Mouse (Mus musculus) bone marrow macrophage, adult 2 months (primary cell): Measurements from ENCODE around the gene Gm45021. TPM values are rescaled to one million over a fixed set of nuclear protein-coding genes. Genes with fewer than 3 reads are reported as not detected.

Experiments used
- H3K27ac ChIP-seq: 2 replicates; pipeline ENCODE4 v1.5.1; 2012; ENCODE audit warnings: low read depth, low read length; ENCODE audit not compliant: insufficient read depth
- H3K4me1 ChIP-seq: 2 replicates; pipeline ENCODE4 v1.6.1; 2012; ENCODE audit warnings: low read length; ENCODE audit not compliant: control insufficient read depth, insufficient read depth
- H3K4me3 ChIP-seq: 2 replicates; pipeline ENCODE4 v1.5.1; 2012; ENCODE audit warnings: mild to moderate bottlenecking, low read length, moderate library complexity; ENCODE audit not compliant: insufficient read depth
- CTCF ChIP-seq: IDR thresholded peaks from 2 replicates; pipeline ENCODE4 v1.5.1; 2012; ENCODE audit warnings: low read depth, mild to moderate bottlenecking, low read length, moderate library complexity
- POLR2A ChIP-seq: IDR thresholded peaks from 2 replicates; pipeline ENCODE4 v1.6.1; 2012; ENCODE audit warnings: mild to moderate bottlenecking, low read depth, low read length, borderline replicate concordance
- polyA plus RNA-seq: library from polyadenylated mRNA; stranded (reverse); fragments of >200 nt; gene quantifications from 2 replicates; pipeline ENCODE4 v1.2.4, GENCODE M21; 2012; ENCODE audit not compliant: missing spikeins, insufficient read depth, insufficient read length

Gene Gm45021
- polyA plus RNA-seq, 1 experiment, result not detected

GRCm38 (mm10) chr6:48645660-48646308, 56.4 kb downstream of the Gm45021 start:
- peak; percentile 78 for TF ChIP-seq CTCF
- TF ChIP-seq POLR2A, result no peak
- no peaks in the 10 kb centered on the region for H3K4me1 ChIP-seq
- H3K4me3 ChIP-seq, result no peak overlapping the region
- H3K27ac ChIP-seq, result no peak overlapping the region

- Histone ChIP-seq H3K4me1 (no peaks in the 10 kb centered on the region), H3K27ac (no peak overlapping the region), H3K4me3 (no peak overlapping the region)
- TF ChIP-seq POLR2A, result no peak
- TF ChIP-seq CTCF, result no peak
Measured at GRCm38 (mm10) chr6:48646309-48646690, 56.9 kb downstream of the Gm45021 start.

- no peak for TF ChIP-seq POLR2A
- TF ChIP-seq CTCF, result no peak
- H3K27ac ChIP-seq, result no peak within 1 kb of the TSS
- H3K4me1 ChIP-seq, result no peaks in the 10 kb centered on the region
- H3K4me3 ChIP-seq, result no peak within 1 kb of the TSS
Measured at GRCm38 (mm10) chr6:48646995-48647394, 57.6 kb downstream of the Gm45021 start, which contains the start of gene Gimap8. Gimap8 (plus strand) TSS chr6:48647234.

- Histone ChIP-seq H3K4me3 (no peak overlapping the region), H3K27ac (no peak overlapping the region), H3K4me1 (no peaks in the 10 kb centered on the region)
- TF ChIP-seq CTCF (no peak), POLR2A (no peak)
Measured at GRCm38 (mm10) chr6:48647611-48648010, 58.2 kb downstream of the Gm45021 start.

GRCm38 (mm10) chr6:48648779-48649178, 59.4 kb downstream of the Gm45021 start:
- no peak overlapping the region for H3K4me3 ChIP-seq
- no peak overlapping the region for H3K27ac ChIP-seq
- TF ChIP-seq POLR2A (no peak), CTCF (no peak)
- H3K4me1 ChIP-seq, result no peaks in the 10 kb centered on the region

- H3K4me3 ChIP-seq, result no peak overlapping the region
- H3K27ac ChIP-seq, result no peak overlapping the region
- TF ChIP-seq POLR2A (no peak), CTCF (no peak)
Measured at GRCm38 (mm10) chr6:48650041-48650440, 60.6 kb downstream of the Gm45021 start.

GRCm38 (mm10) chr6:48658721-48659120, 69.3 kb downstream of the Gm45021 start:
- no peak overlapping the region for H3K4me3 ChIP-seq
- TF ChIP-seq CTCF (no peak), POLR2A (no peak)

More at GRCm38 (mm10) chr6:48650041-48650440, 60.6 kb downstream of the Gm45021 start:
- H3K4me1 ChIP-seq, result no peaks in the 10 kb centered on the region

More at GRCm38 (mm10) chr6:48658721-48659120, 69.3 kb downstream of the Gm45021 start:
- Histone ChIP-seq H3K27ac (no peak overlapping the region), H3K4me1 (no peaks in the 10 kb centered on the region)

Other genes starting within 250 kb of the Gm45021 start
- 4.3 and 5.1 TPM in 2 replicates for gene Krba1, start 194.0 kb upstream of the Gm45021 start, polyA plus RNA-seq
- 44.4 and 50.9 TPM in 2 replicates for gene Zfp467, start 143.8 kb upstream of the Gm45021 start, polyA plus RNA-seq
- gene Sspo, start 141.4 kb upstream of the Gm45021 start, polyA plus RNA-seq, result 0.11 TPM in 1 of 2 replicates, not detected in the other
- 1.2 TPM in 1 of 2 replicates, not detected in the other for gene Atp6v0e2, start 52.0 kb upstream of the Gm45021 start, polyA plus RNA-seq
- gene Lrrc61, start 34.8 kb upstream of the Gm45021 start, polyA plus RNA-seq, result 17.3 and 19.1 TPM in 2 replicates
- not detected in 2 replicates for gene Rarres2, start 16.8 kb upstream of the Gm45021 start, polyA plus RNA-seq
- gene Repin1, start 4.3 kb downstream of the Gm45021 start, polyA plus RNA-seq, result 10.7 and 13.3 TPM in 2 replicates
- not detected in 2 replicates for gene Gm44965, start 4.3 kb downstream of the Gm45021 start, polyA plus RNA-seq
- gene Zfp775, start 12.5 kb downstream of the Gm45021 start, polyA plus RNA-seq, result 2.9 TPM in 2 replicates
- gene AI854703, start 37.2 kb downstream of the Gm45021 start, polyA plus RNA-seq, result 0.15 TPM in 1 of 2 replicates, not detected in the other
- not detected in 2 replicates for gene Gimap8, start 57.6 kb downstream of the Gm45021 start, polyA plus RNA-seq
- not detected in 2 replicates for gene Gimap9, start 86.5 kb downstream of the Gm45021 start, polyA plus RNA-seq
- 0.40 TPM in 1 of 2 replicates, not detected in the other for gene Gimap4, start 94.9 kb downstream of the Gm45021 start, polyA plus RNA-seq
- gene Gimap6, start 118.6 kb downstream of the Gm45021 start, polyA plus RNA-seq, result 0.46 TPM in 1 of 2 replicates, not detected in the other
- gene Gm28053, start 129.0 kb downstream of the Gm45021 start, polyA plus RNA-seq, result not detected in 2 replicates
- not detected in 2 replicates for gene Gimap7, start 129.0 kb downstream of the Gm45021 start, polyA plus RNA-seq
- not detected in 2 replicates for gene Gimap1, start 149.4 kb downstream of the Gm45021 start, polyA plus RNA-seq
- gene Gimap5, start 156.6 kb downstream of the Gm45021 start, polyA plus RNA-seq, result not detected in 2 replicates
- not detected in 2 replicates for gene Gimap3, start 181.2 kb downstream of the Gm45021 start, polyA plus RNA-seq